Mouse (Mus musculus) embryonic facial prominence, embryonic 15.5 days (tissue): ENCODE results near the gene Ubap2l. TPM values are rescaled to one million over a fixed set of nuclear protein-coding genes. Genes with fewer than 3 reads are reported as not detected.
A peak's percentile ranks its signal among the peaks of the same experiment; 100 is the strongest.

ENCODE experiments used
- ATAC-seq: fragments of 200-750 bp; cut with Nextera tagmentation; 2 replicates; pipeline ENCODE4 v1.8.0; 2017; ENCODE audit warnings: low read depth, moderate TSS enrichment; ENCODE audit not compliant: insufficient number of reproducible peaks, low FRiP score, low TSS enrichment
- H3K27ac ChIP-seq: fragments of 300-500 bp; sonication (generic); replicated peaks from 2 replicates; pipeline ENCODE4 v1.5.1; 2015; ENCODE audit warnings: mild to moderate bottlenecking, inconsistent platforms
- H3K27me3 ChIP-seq: fragments of 300-500 bp; sonication (generic); 2 replicates; pipeline ENCODE4 v1.6.1; 2015; ENCODE audit warnings: inconsistent platforms
- H3K36me3 ChIP-seq: fragments of 300-500 bp; sonication (generic); 2 replicates; pipeline ENCODE4 v1.6.1; 2015; ENCODE audit warnings: mild to moderate bottlenecking, inconsistent platforms
- H3K4me1 ChIP-seq: fragments of 300-500 bp; sonication (generic); 2 replicates; pipeline ENCODE4 v1.6.1; 2015; ENCODE audit warnings: inconsistent platforms
- H3K4me2 ChIP-seq: fragments of 300-500 bp; sonication (generic); replicated peaks from 2 replicates; pipeline ENCODE4 v1.6.1; 2015; ENCODE audit warnings: mild to moderate bottlenecking, inconsistent platforms
- H3K4me3 ChIP-seq: fragments of 300-500 bp; sonication (generic); replicated peaks from 2 replicates; pipeline ENCODE4 v1.5.1; 2015; ENCODE audit warnings: mild to moderate bottlenecking, inconsistent platforms
- H3K9ac ChIP-seq: fragments of 300-500 bp; sonication (generic); 2 replicates; pipeline ENCODE4 v1.6.1; 2015; ENCODE audit warnings: inconsistent platforms
- H3K9me3 ChIP-seq: fragments of 300-500 bp; sonication (generic); replicated peaks from 2 replicates; pipeline ENCODE4 v1.6.1; 2016; ENCODE audit warnings: inconsistent platforms
- WGBS: fragments of 180-500 bp; shearing (Covaris S2); methylation state at CpG from one replicate; pipeline ENCODE4 v1.1.7; 2015; 5-methylcytosine and 5-hydroxymethylcytosine counted together
- polyA plus RNA-seq: library from polyadenylated mRNA; unstranded; fragments of >200 nt; fragmentation: Nextera tagmentation; extraction: Ambion mirVana; gene quantifications from 2 replicates; pipeline ENCODE4 v1.2.1, GENCODE M21; 2015

Ubap2l gene
- polyA plus RNA-seq, 1 experiment from 2014 or later: 176 TPM

GRCm38 (mm10) chr3:90065553-90065952 lies 13.1 kb upstream of the Ubap2l start:
- no peak for ATAC-seq
- H3K4me2 ChIP-seq: no peak overlapping the region
- H3K4me1 ChIP-seq: no peaks in the 10 kb centered on the region
- no peak overlapping the region for H3K9ac ChIP-seq
- no peak overlapping the region for H3K4me3 ChIP-seq
- WGBS: 45% methylated on average over 3 of the region's 3 CpGs
- H3K27me3 ChIP-seq: no peaks in the 10 kb centered on the region
- no peaks in the 10 kb centered on the region for H3K9me3 ChIP-seq
- no peak overlapping the region for H3K27ac ChIP-seq
- peaks cover 27% of the 10 kb centered on the region for H3K36me3 ChIP-seq

DNA sequence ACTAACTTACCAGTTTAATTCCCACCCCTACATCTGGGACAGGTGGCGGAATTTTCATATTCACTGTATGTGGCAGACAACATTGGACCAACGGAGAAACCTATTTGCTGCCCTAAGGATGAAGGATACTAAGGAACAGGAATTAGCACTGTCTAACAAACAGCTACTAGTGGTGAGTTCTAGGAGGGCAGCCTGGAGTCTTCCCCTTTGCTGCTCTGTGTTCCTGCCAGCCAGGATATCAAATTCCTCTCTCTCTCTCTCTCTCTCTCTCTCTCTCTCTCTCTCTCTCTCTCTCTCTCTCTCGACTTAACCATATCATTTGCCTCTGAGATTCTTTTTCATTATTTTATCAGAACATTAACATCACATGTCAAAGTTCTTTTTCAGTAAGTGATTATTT lies 12.0 kb upstream of the Ubap2l start:
- Histone ChIP-seq H3K27ac (no peak overlapping the region), H3K9me3 (no peaks in the 10 kb centered on the region), H3K4me2 (no peak overlapping the region), H3K4me1 (no peaks in the 10 kb centered on the region), H3K9ac (no peak overlapping the region), H3K36me3 (peaks cover 32% of the 10 kb centered on the region), H3K27me3 (no peaks in the 10 kb centered on the region), H3K4me3 (no peak overlapping the region)
- WGBS: 63% methylated on average over 3 of the region's 3 CpGs
- no peak for ATAC-seq

GRCm38 (mm10) chr3:90062539-90062938 lies 10.1 kb upstream of the Ubap2l start:
- Histone ChIP-seq H3K36me3 (peaks cover 38% of the 10 kb centered on the region), H3K4me3 (no peak overlapping the region), H3K27me3 (no peaks in the 10 kb centered on the region), H3K27ac (no peak overlapping the region), H3K4me2 (no peak overlapping the region), H3K9me3 (no peaks in the 10 kb centered on the region), H3K4me1 (no peaks in the 10 kb centered on the region), H3K9ac (no peak overlapping the region)
- 69% methylated on average over 2 of the region's 2 CpGs for WGBS
- ATAC-seq: no peak

GRCm38 (mm10) chr3:90061549-90061948 lies 9.1 kb upstream of the Ubap2l start:
- peaks cover 46% of the 10 kb centered on the region for H3K36me3 ChIP-seq
- no peaks in the 10 kb centered on the region for H3K9me3 ChIP-seq
- H3K27me3 ChIP-seq: no peaks in the 10 kb centered on the region
- H3K9ac ChIP-seq: no peak overlapping the region
- no peak overlapping the region for H3K27ac ChIP-seq
- H3K4me2 ChIP-seq: no peak overlapping the region
- H3K4me3 ChIP-seq: no peak overlapping the region
- no peaks in the 10 kb centered on the region for H3K4me1 ChIP-seq
- 90% methylated on average over 6 of the region's 6 CpGs for WGBS
- ATAC-seq: no peak

- Histone ChIP-seq H3K27me3 (no peaks in the 10 kb centered on the region), H3K9me3 (no peaks in the 10 kb centered on the region), H3K9ac (peak within 1 kb of the TSS; percentile 93), H3K36me3 (peaks cover 27% of the 10 kb centered on the region), H3K4me1 (peaks cover 24% of the 10 kb centered on the region), H3K4me3 (peak within 1 kb of the TSS; percentile 87), H3K4me2 (peak within 1 kb of the TSS; percentile 57), H3K27ac (peak within 1 kb of the TSS; percentile 98)
- WGBS: under 1% methylated on average over 43 of the region's 43 CpGs
- peak; percentile 65 for ATAC-seq
Observed at GRCm38 (mm10) chr3:90051441-90052350, 732 bp downstream of the Ubap2l start, which contains the start of gene 4933434E20Rik. 4933434E20Rik (plus strand) TSS chr3:90051636.

- Histone ChIP-seq H3K4me2 (no peak overlapping the region), H3K9ac (no peak overlapping the region), H3K4me3 (no peak overlapping the region), H3K36me3 (peaks cover 23% of the 10 kb centered on the region), H3K9me3 (no peaks in the 10 kb centered on the region), H3K4me1 (peaks cover 18% of the 10 kb centered on the region), H3K27ac (no peak overlapping the region), H3K27me3 (no peaks in the 10 kb centered on the region)
- no peak for ATAC-seq
- 43% methylated on average over 3 of the region's 3 CpGs for WGBS
Observed at GRCm38 (mm10) chr3:90049691-90050090, 2.7 kb downstream of the Ubap2l start.

- Histone ChIP-seq H3K4me3 (no peak overlapping the region), H3K27ac (no peak overlapping the region), H3K4me1 (no peaks in the 10 kb centered on the region), H3K9ac (no peak overlapping the region), H3K4me2 (no peak overlapping the region), H3K9me3 (no peaks in the 10 kb centered on the region), H3K27me3 (no peaks in the 10 kb centered on the region), H3K36me3 (peaks cover 58% of the 10 kb centered on the region)
- WGBS: 97% methylated on average over 1 of the region's 1 CpGs
- no peak for ATAC-seq
Observed at GRCm38 (mm10) chr3:90036263-90036662, 16.2 kb downstream of the Ubap2l start.

- no peaks in the 10 kb centered on the region for H3K4me1 ChIP-seq
Observed at GRCm38 (mm10) chr3:90034653-90035052, 17.8 kb downstream of the Ubap2l start.

GRCm38 (mm10) chr3:90016626-90017025 lies 35.8 kb downstream of the Ubap2l start:
- WGBS: 93% methylated on average over 4 of the region's 4 CpGs
- no peak overlapping the region for H3K4me3 ChIP-seq
- H3K9me3 ChIP-seq: no peaks in the 10 kb centered on the region
- H3K4me2 ChIP-seq: no peak overlapping the region
- no peak overlapping the region for H3K27ac ChIP-seq
- no peak for ATAC-seq
- no peak overlapping the region for H3K9ac ChIP-seq
- H3K27me3 ChIP-seq: no peaks in the 10 kb centered on the region
- H3K36me3 ChIP-seq: peaks cover 95% of the 10 kb centered on the region
- H3K4me1 ChIP-seq: no peaks in the 10 kb centered on the region

More at GRCm38 (mm10) chr3:90034653-90035052, 17.8 kb downstream of the Ubap2l start:
- no peaks in the 10 kb centered on the region for H3K27me3 ChIP-seq
- ATAC-seq: no peak
- H3K4me3 ChIP-seq: no peak overlapping the region
- H3K36me3 ChIP-seq: peaks cover 60% of the 10 kb centered on the region
- no peak overlapping the region for H3K9ac ChIP-seq
- WGBS: 91% methylated on average over 2 of the region's 2 CpGs
- no peak overlapping the region for H3K4me2 ChIP-seq
- no peak overlapping the region for H3K27ac ChIP-seq
- H3K9me3 ChIP-seq: no peaks in the 10 kb centered on the region

- 51% methylated on average over 2 of the region's 2 CpGs for WGBS
- peaks cover 96% of the 10 kb centered on the region for H3K36me3 ChIP-seq
- no peak overlapping the region for H3K9ac ChIP-seq
- H3K4me3 ChIP-seq: no peak overlapping the region
- no peaks in the 10 kb centered on the region for H3K9me3 ChIP-seq
- no peaks in the 10 kb centered on the region for H3K4me1 ChIP-seq
- no peak overlapping the region for H3K27ac ChIP-seq
- no peak for ATAC-seq
- no peak overlapping the region for H3K4me2 ChIP-seq
- no peaks in the 10 kb centered on the region for H3K27me3 ChIP-seq
Observed at GRCm38 (mm10) chr3:90010291-90010690, 42.1 kb downstream of the Ubap2l start.

DNA sequence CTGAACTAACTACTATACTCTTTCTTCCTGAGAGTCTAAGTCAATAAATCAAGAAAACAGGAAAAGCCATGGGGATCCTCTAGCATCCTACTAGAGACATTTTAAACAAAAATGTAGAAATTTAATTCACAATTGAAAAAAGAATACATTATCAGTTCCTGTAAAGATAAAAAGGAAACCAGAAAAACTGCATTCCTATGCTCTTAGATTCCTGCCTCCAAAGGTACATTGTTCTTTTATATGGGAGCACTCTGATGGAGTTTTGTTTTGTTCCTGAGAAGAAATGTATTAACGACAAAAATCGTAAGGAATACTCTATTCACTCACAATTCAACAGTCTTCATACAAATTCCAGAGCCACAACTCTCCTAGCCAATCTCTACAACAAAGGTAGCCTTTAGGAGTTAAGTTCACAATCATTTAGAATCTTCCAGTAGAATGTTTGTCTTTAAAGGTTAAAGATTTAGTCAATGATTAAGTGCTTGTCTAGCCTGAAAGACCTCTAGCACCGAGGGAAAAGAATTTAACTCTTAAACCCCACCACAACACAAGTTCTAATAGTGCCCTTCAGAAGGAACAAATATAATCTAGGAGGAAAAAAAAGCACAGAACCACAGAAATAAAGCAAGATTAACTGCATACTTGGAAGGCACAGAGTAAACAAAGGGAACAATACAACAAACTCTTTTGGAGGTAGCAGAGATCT lies 48.2 kb downstream of the Ubap2l start:
- Histone ChIP-seq H3K27ac (no peak overlapping the region), H3K9me3 (no peaks in the 10 kb centered on the region), H3K4me3 (no peak overlapping the region), H3K4me2 (no peak overlapping the region), H3K9ac (no peak overlapping the region), H3K27me3 (no peaks in the 10 kb centered on the region), H3K4me1 (peaks cover 8% of the 10 kb centered on the region), H3K36me3 (peaks cover 66% of the 10 kb centered on the region)
- no peak for ATAC-seq
- 58% methylated on average over 3 of the region's 3 CpGs for WGBS
